Mouse (Mus musculus) thymus, postnatal 10 days (tissue): ENCODE results near the gene Pitx3.
A peak's percentile ranks its signal among the peaks of the same experiment; 100 is the strongest.
"Not testable (repeated sequence)": the region's sequence is repeated elsewhere in the genome, so short reads cannot be mapped to it uniquely, and the experiment has no call there.

Experiments used
- DNase-seq, 2 experiments: peaks; one replicate each; pipeline ENCODE4 v3.0.0; 2021; ENCODE audit warnings: low spot score in 2 of 2

Gene Pitx3

GRCm38 (mm10) chr19:46131694-46132525 is 16.2 kb downstream of the Pitx3 start, which contains the start of gene Elovl3:
Elovl3 (plus strand) TSS chr19:46131897.
- no peak for DNase-seq

GRCm38 (mm10) chr19:46131283-46131682 is 16.8 kb downstream of the Pitx3 start:
- no peak for DNase-seq

DNA sequence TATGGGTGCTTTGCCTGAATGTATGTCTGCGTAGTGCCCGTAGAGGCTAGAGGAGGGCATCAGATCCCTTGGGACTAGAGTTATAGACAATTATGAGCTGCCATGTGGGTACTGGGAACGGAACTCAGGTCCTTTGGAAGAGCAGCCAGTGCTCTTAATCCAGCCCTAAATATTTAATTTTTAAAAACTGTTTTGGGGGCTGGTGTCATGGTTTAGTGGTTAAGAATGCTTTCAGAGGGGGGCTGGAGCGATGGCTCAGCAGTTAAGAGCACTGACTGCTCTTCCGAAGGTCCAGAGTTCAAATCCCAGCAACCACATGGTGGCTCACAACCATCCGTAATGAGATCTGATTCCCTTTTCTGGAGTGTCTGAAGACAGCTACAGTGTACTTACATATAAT is 18.4 kb downstream of the Pitx3 start:
- not testable (repeated sequence) for DNase-seq

- no peak for DNase-seq
These were observed 21.8 kb downstream of the Pitx3 start for GRCm38 (mm10) chr19:46126301-46126700.

DNA sequence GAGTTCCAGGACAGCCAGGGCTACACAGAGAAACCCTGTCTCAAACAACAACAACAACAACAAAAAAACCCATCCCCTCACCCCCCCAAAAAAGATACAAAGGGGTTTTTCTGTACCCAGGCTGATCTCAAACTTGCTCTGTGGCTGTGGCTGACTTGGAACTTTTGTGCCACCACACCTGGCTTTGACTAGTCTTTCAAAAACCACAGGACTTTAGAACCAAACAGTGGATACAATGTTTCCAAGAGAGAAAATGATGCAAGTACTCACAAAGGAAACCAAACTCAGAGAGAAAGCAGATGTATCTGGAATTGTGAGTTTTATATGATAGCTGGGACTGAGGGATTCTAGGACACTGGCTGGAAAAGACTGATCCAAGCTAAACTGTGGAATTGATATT is 23.5 kb downstream of the Pitx3 start:
- no peak for DNase-seq

DNA sequence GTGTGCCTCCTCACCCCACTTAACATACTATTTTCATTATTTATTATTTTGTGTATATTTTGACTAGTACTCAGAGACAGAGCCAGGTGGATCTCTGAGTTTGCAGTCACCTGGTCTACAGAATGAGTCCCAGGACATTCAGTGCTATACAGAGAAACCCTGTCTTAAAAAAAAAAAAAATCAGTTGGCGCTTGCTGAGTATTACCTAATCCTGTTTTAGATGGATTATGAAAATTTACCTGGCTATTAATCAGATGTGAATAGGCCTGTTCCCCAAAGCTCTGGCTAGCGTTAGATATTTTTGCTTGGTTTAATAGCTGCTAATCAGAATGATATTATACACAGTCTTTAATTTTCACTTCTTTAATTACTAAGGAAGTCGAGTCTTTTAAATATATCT is 24.2 kb downstream of the Pitx3 start:
- no peak for DNase-seq

- no peak for DNase-seq
These were observed 27.3 kb downstream of the Pitx3 start for GRCm38 (mm10) chr19:46120872-46121271.

DNA sequence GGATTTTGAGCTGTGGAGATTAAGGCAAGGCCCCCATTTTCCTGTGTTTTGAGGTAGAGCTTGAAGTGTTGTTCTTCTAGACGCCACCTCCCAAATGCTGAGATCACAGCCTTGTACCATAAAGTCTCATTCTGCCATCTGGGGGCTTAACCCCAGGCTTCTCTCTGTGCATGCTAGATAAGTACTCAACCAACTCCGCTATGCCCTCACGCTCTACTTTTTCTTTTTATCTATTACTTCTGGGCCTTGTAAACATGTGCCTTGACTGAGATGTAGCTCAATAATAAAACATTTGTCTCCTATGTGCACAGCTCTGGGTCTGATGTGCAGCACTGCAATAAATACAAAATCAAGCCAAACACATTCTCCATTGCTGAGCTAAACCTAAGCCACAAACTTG is 28.7 kb downstream of the Pitx3 start:
- DNase-seq: no peak

DNA sequence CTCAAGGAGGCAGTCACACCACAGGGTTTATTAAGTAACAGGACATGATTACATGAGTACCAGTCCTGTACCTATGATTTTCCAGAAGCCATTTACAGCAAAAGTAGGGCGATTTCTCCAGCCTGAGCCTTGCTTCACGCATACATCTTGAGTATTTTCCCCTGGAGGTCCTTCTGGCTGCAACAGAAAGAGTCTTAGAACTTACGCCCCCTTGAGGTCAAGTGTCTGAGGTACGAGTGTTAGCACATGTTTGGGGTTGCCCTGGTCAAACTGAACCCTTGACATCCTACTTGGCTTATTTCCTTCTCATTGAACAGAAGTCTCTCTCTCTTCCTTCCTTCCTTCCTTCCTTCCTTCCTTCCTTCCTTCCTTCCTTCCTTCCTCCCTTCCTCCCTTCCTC is 33.5 kb downstream of the Pitx3 start:
- DNase-seq: no peak

DNA sequence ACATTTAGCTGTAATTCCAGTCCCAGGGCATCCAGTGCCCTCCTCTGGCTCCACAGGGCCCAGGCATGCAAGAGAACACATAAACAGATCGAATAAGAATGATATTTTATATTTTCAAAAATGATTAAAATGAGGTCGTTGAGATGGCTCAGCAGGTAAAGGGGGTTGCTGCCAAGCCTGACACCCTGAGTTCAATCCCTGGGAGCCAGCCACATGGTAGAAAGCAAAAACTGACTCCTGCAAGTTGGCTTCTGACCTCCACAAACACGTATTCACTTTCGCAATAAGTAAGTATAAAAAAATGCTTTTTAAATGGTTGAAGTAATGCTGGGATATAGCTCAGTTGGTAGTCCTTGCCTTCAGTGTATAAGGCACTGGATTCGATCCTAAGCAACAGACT is 37.3 kb downstream of the Pitx3 start:
- no peak for DNase-seq

- no peak for DNase-seq
These were observed 37.9 kb downstream of the Pitx3 start for GRCm38 (mm10) chr19:46110214-46110613.

GRCm38 (mm10) chr19:46104187-46104557 is 44.0 kb downstream of the Pitx3 start:
- DNase-seq: no peak

DNA sequence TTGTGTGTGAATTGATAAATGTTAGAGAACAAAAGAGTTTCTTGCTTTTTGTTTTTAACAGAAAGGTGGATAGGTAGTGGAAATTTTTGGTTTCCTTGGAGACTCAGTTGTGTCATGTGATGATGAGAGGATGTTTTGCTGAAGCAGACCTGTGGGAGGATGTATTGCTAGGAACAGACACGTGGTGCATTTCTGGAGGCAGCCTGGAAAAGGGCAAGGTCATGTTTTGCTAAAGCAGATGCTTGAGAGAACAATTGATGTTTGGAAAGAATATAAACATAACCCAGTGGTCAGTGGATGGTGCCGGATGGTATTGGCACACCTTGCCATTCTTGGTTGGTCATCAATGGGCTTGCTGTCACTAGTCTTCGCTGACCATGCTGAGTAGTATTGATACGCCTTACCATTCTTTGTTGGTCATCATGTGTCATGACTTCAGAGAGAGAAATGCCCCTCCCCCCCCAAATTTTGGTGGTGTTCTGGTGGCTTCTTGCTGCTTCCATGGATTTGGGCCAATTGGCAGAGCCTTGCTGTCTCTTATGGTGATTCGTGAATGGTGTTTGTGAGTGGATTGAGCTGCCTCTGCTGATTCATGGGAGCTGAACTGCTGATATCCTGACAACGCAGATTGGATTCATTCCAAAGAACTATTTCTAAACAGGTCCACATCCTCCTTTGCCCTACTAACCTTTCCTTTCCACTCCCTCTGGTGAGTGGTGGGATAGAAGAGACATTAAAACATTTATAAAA is 44.5 kb downstream of the Pitx3 start:
- no peak for DNase-seq

DNA sequence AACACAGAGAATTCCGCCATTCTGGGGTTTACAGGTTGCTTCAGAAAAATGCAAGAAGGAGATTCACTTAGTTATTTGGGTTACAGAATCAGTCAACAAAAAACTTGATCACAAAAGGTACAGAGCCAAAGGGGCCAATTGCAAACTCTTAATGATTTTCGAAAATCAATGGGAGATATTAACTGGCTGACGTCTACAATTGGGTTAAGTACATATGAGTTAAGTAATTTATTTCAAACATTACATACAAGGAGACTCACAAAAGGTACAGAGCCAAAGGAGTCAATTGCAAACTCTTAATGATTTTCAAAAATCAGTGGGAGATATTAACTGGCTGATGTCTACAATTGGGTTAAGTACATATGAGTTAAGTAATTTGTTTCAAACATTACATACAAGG is 48.6 kb downstream of the Pitx3 start:
- no peak for DNase-seq

GRCm38 (mm10) chr19:46096396-46096795 is 51.7 kb downstream of the Pitx3 start:
- DNase-seq: no peak

DNA sequence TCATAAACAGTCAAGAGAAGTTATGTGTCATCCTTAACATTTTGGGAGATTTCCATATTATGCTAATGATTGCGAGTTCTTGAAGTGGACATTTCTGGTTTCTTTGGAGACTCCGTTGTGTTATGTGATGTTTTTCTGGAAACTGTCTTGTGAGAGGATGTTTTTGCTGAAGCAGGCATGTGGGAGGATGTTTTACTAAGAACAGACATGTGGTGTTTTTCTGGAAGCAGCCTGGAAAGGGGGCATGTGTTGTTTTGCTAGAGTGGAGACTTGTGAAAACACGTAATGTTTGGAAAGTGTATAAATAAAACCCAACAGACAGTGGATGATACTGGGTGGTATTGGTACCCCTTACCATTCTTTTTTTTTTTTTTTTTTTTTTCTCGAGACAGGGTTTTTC is 52.8 kb downstream of the Pitx3 start:
- no peak for DNase-seq

GRCm38 (mm10) chr19:46094144-46094543 is 54.0 kb downstream of the Pitx3 start:
- DNase-seq: no peak

- no peak for DNase-seq
These were observed 56.5 kb downstream of the Pitx3 start for GRCm38 (mm10) chr19:46091641-46092040.

DNA sequence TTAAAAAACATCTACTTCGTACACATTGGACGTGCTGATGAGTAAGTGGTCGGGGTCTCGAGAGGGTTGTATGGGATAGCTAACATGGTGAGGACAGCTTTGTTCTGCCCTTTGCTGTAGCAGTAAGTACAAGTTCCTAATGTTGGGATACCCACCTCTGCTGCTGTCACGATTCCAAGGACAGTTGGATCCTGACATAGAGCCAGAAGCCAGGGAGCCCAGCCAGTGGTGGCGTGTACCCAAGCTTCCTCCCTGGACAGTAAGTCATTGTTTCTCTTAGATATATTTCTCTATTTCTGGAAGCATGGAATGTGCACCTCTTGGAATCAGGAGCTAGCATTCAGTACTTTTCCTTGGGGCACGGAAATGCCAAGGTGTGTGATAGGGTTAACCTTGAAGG is 60.3 kb downstream of the Pitx3 start:
- no peak for DNase-seq

DNA sequence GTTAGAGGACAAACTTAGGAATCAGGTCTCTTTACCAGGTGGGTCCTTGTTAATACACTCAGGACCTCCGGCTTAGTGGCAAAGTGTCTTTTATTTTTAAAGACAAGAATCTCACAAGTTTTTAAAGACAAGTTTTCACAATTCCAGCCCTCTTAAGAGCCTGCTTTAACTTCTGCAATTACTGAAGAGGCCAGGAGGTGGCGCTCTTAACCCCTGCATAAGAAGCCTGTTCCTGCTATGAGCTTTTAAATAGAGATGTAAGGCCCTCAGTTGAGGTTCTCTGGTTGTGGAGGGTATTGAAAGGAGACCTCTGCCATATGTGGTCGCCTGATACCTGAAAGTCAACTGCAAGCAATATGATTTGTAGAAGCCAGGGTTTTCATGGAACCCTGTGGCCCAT is 61.8 kb downstream of the Pitx3 start:
- peak in 1 of 2 experiments; percentile 47 for DNase-seq
